Mouse (Mus musculus) spleen, postnatal 4 days (tissue): ENCODE measurements around the gene Ddit4.

Experiments
- DNase-seq, 2 experiments: peaks; one replicate each; pipeline ENCODE4 v3.0.0; 2022; ENCODE audit warnings: low spot score in 2 of 2

Ddit4 gene

GRCm38 (mm10) chr10:59949255-59949648 lies 2.4 kb downstream of the Ddit4 start:
- no peak for DNase-seq

- no peak for DNase-seq
Observed at GRCm38 (mm10) chr10:59948363-59949254, 3.0 kb downstream of the Ddit4 start.

GRCm38 (mm10) chr10:59947296-59948073 lies 4.1 kb downstream of the Ddit4 start:
- no peak for DNase-seq

GRCm38 (mm10) chr10:59946362-59946761 lies 5.3 kb downstream of the Ddit4 start:
- no peak for DNase-seq

- no peak for DNase-seq
Observed at GRCm38 (mm10) chr10:59945416-59945815, 6.2 kb downstream of the Ddit4 start.

GRCm38 (mm10) chr10:59943421-59943989 lies 8.1 kb downstream of the Ddit4 start:
- peak; percentile 85 to 93 for DNase-seq

GRCm38 (mm10) chr10:59942847-59943420 lies 8.7 kb downstream of the Ddit4 start:
- DNase-seq: peak in 1 of 2 experiments; percentile 71

GRCm38 (mm10) chr10:59942281-59942846 lies 9.3 kb downstream of the Ddit4 start:
- DNase-seq: no peak

GRCm38 (mm10) chr10:59939081-59939480 lies 12.6 kb downstream of the Ddit4 start:
- DNase-seq: no peak

- no peak for DNase-seq
Observed at GRCm38 (mm10) chr10:59938662-59939061, 13.0 kb downstream of the Ddit4 start.

GRCm38 (mm10) chr10:59936058-59936856 lies 15.4 kb downstream of the Ddit4 start:
- DNase-seq: peak; percentile 30 to 61

- no peak for DNase-seq
Observed at GRCm38 (mm10) chr10:59934039-59934438, 17.6 kb downstream of the Ddit4 start.

- DNase-seq: peak in 1 of 2 experiments; percentile 60
Observed at GRCm38 (mm10) chr10:59932521-59932920, 19.1 kb downstream of the Ddit4 start.

GRCm38 (mm10) chr10:59930996-59931395 lies 20.6 kb downstream of the Ddit4 start:
- no peak for DNase-seq

- DNase-seq: no peak
Observed at GRCm38 (mm10) chr10:59929205-59929604, 22.4 kb downstream of the Ddit4 start.

- peak in 1 of 2 experiments; percentile 65 for DNase-seq
Observed at GRCm38 (mm10) chr10:59924305-59924704, 27.3 kb downstream of the Ddit4 start.

GRCm38 (mm10) chr10:59923493-59923892 lies 28.1 kb downstream of the Ddit4 start:
- no peak for DNase-seq

GRCm38 (mm10) chr10:59920810-59921681 lies 30.6 kb downstream of the Ddit4 start:
- peak; percentile 76 to 85 for DNase-seq

- no peak for DNase-seq
Observed at GRCm38 (mm10) chr10:59920485-59920809, 31.2 kb downstream of the Ddit4 start.
